Mouse (Mus musculus): ENCODE data around the gene Cxcl12. TPM values are rescaled to one million over a fixed set of nuclear protein-coding genes. Genes with fewer than 3 reads are reported as not detected.

Cxcl12 gene
- total RNA-seq (2021) (100 to 1,000 TPM in 1 of 2 experiments, 10 to 100 TPM in 1; 97.9 to 116 TPM), polyA plus RNA-seq (2012; rRNA removed) (101 and 166 TPM in 2 replicates)
- long read RNA-seq, full-length matches to known transcripts: 29 of 72 reads
- long read RNA-seq, partial matches to known transcripts: 0 of 72 reads
- long read RNA-seq, other reads (novel, unspliced or antisense): 43 of 72 reads

DNA sequence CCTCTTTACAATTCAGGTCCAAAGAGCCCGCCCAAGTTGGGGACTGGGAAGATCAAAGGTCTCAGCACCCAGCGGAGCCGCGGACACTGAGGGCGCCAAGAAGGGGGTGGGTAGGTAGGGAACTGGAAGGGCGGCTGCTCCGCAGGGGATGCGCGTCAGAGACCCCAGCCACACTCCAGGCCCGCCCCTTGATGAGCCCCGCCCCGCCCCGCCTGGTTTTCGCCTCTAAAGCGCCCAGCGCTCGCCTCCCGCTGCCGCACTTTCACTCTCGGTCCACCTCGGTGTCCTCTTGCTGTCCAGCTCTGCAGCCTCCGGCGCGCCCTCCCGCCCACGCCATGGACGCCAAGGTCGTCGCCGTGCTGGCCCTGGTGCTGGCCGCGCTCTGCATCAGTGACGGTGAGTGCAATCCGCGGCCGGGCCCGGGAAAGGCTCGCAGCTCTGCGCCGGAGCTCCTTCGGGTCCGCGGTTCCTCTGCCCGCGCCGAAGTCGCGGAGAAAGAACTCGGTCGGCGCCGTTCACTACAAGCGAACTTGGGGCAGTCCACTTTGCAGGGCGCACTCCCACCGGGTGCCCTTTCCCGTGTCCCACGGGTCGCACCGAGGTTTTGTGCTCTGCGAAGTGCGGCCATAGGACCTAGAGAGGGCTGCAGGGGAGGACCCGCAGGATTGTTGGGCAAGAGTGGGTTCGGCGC, at the start of gene Cxcl12:
Cxcl12 (plus strand) TSS at position 215 of the 691 bp plus-strand sequence.
- Histone ChIP-seq H3K27ac (peak within 1 kb of the TSS; percentile 96), H3K9ac (ENCODE audit: low read depth, low read length) (peak within 1 kb of the TSS; percentile 86), H3K36me3 (ENCODE audit: control insufficient read depth, insufficient read depth, low read length) (no peaks in the 10 kb centered on the region), H3K4me3 (peak within 1 kb of the TSS; percentile 62), H3K4me1 (ENCODE audit: control insufficient read depth, insufficient read depth, low read length) (peaks cover 6% of the 10 kb centered on the region), H3K79me2 (replicated peaks; ENCODE audit: control insufficient read depth, insufficient read depth, low read length) (no peaks in the 10 kb centered on the region), H3K27me3 (ENCODE audit: control insufficient read depth, insufficient read depth, low read length) (no peaks in the 10 kb centered on the region)
- peak; percentile 85 to 89 for DNase-seq
- WGBS: under 1% methylated on average over 64 of the region's 64 CpGs
- no peak for TF ChIP-seq CTCF (IDR thresholded peaks at IDR 0.05)
- peak; percentile 94 for TF ChIP-seq POLR2A (IDR thresholded peaks at IDR 0.05; ENCODE audit: insufficient read depth, low read depth, low read length)
- no peak for TF ChIP-seq EP300 (IDR thresholded peaks at IDR 0.05; ENCODE audit: insufficient read depth, low read depth, low read length)
- intact Hi-C loops (cut with DNase I): loop anchor here (5.0 kb wide), 4 partner anchors 201 to 749 kb away; no protein-coding TSS in a partner anchor

DNA sequence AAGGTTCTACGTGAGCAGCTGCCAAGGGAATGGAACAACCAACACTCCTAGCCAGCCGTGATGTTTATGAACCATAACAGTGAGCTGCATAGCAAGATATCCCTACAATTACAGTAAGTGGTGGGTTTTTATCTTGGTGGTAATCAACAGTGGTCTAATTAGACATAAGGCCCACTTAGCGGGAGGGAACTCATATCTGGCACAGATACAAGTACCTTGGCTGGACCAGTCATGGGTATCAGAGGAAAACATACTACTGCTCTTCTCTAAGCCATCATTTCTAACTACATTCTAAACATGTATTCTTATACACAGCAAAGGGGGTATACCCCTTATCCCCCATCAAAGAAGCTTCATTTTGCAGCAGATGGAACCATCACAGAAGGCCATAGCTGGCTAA, 46.3 kb upstream of the Cxcl12 start:
- Histone ChIP-seq H3K27ac (no peak overlapping the region), H3K27me3 (ENCODE audit: control insufficient read depth, insufficient read depth, low read length) (no peaks in the 10 kb centered on the region), H3K4me3 (no peak overlapping the region), H3K4me1 (ENCODE audit: control insufficient read depth, insufficient read depth, low read length) (no peaks in the 10 kb centered on the region), H3K36me3 (ENCODE audit: control insufficient read depth, insufficient read depth, low read length) (no peaks in the 10 kb centered on the region), H3K9ac (ENCODE audit: low read depth, low read length) (no peak overlapping the region), H3K79me2 (replicated peaks; ENCODE audit: control insufficient read depth, insufficient read depth, low read length) (no peaks in the 10 kb centered on the region)
- intact Hi-C loops (cut with DNase I): no loop called here
- 88% methylated on average over 3 of the region's 3 CpGs for WGBS
- no peak for TF ChIP-seq EP300 (IDR thresholded peaks at IDR 0.05; ENCODE audit: insufficient read depth, low read depth, low read length)
- no peak for TF ChIP-seq POLR2A (IDR thresholded peaks at IDR 0.05; ENCODE audit: insufficient read depth, low read depth, low read length)
- no peak for TF ChIP-seq CTCF (IDR thresholded peaks at IDR 0.05)
- DNase-seq: no peak

DNA sequence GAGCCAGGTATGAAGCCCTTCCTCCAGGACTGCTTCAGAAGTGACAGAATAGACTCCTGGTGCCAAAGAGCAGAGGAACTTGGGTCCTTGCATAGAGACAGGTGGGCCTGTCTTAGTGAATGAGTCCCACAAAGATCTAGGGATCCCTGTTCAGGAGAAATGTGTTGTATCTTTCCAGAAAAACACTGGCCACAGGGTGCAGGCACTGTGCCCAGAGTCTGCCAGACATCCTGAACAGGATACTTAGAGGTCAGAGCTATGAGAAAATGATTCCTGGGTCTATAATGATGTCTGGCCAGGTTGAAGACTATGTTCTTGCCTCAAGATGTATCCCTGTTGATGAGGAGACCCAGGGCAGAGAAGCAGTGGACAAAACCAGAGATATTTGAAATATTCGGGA, 42.0 kb upstream of the Cxcl12 start:
- TF ChIP-seq EP300 (IDR thresholded peaks at IDR 0.05; ENCODE audit: insufficient read depth, low read depth, low read length) (no peak), POLR2A (IDR thresholded peaks at IDR 0.05; ENCODE audit: insufficient read depth, low read depth, low read length) (no peak), CTCF (IDR thresholded peaks at IDR 0.05) (no peak)
- intact Hi-C loops (cut with DNase I): no loop called here
- WGBS: 85% methylated on average over 1 of the region's 1 CpGs
- no peaks in the 10 kb centered on the region for H3K36me3 ChIP-seq (ENCODE audit: control insufficient read depth, insufficient read depth, low read length)
- H3K79me2 ChIP-seq (replicated peaks; ENCODE audit: control insufficient read depth, insufficient read depth, low read length): no peaks in the 10 kb centered on the region
- H3K9ac ChIP-seq (ENCODE audit: low read depth, low read length): no peak overlapping the region
- no peaks in the 10 kb centered on the region for H3K4me1 ChIP-seq (ENCODE audit: control insufficient read depth, insufficient read depth, low read length)
- no peaks in the 10 kb centered on the region for H3K27me3 ChIP-seq (ENCODE audit: control insufficient read depth, insufficient read depth, low read length)
- no peak for DNase-seq
- no peak overlapping the region for H3K27ac ChIP-seq
- H3K4me3 ChIP-seq: no peak overlapping the region

DNA sequence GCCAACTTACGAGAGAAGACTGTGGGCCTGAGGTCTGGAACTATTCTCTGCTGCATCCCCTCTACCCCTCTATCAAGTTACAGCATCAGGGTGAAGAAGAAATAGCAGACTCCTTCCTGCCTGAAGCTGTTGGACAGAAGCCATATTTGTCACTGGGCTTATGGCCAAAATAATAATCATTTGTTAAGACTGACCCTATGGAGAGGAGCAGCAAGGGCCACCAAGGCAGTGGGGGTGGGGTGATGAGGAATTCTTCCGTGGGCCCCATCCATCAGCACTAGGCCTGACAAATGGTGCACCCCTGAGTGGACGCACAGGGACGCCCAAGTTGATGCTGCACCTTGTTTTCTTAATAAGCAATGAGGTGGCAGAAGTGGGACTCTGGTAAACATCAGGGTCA, 38.9 kb upstream of the Cxcl12 start:
- no peaks in the 10 kb centered on the region for H3K79me2 ChIP-seq (replicated peaks; ENCODE audit: control insufficient read depth, insufficient read depth, low read length)
- H3K27me3 ChIP-seq (ENCODE audit: control insufficient read depth, insufficient read depth, low read length): no peaks in the 10 kb centered on the region
- no peaks in the 10 kb centered on the region for H3K36me3 ChIP-seq (ENCODE audit: control insufficient read depth, insufficient read depth, low read length)
- H3K4me3 ChIP-seq: no peak overlapping the region
- peaks cover 2% of the 10 kb centered on the region; the same call in 1 of the 2 replicates for H3K4me1 ChIP-seq (ENCODE audit: control insufficient read depth, insufficient read depth, low read length)
- no peak for DNase-seq
- H3K9ac ChIP-seq (ENCODE audit: low read depth, low read length): no peak overlapping the region
- intact Hi-C loops (cut with DNase I): no loop called here
- H3K27ac ChIP-seq: no peak overlapping the region
- WGBS: 56% methylated on average over 4 of the region's 4 CpGs
- no peak for TF ChIP-seq POLR2A (IDR thresholded peaks at IDR 0.05; ENCODE audit: insufficient read depth, low read depth, low read length)
- TF ChIP-seq EP300 (IDR thresholded peaks at IDR 0.05; ENCODE audit: insufficient read depth, low read depth, low read length): no peak
- no peak for TF ChIP-seq CTCF (IDR thresholded peaks at IDR 0.05)

DNA sequence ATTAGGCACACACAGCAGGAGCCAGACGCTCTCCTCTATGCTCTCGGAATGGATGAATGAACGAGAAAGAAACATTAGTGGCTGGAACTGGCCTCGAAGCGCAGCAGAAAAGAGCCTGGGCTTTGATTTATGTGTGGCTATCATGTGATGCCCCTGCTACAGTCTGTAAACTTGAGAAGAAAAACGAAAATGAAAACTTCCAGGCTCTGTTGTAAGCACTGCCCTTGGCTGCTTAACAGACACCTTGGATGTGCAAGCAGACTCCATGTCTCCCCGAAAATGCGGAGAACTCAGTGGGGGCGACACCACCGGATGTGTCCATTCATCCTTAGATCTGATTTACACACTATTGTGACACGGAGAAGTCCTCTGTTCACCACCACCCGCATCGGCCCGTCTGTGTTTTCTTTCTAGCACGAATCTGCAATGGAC, 37.6 kb upstream of the Cxcl12 start:
- intact Hi-C loops (cut with DNase I): no loop called here
- DNase-seq: no peak
- WGBS: 73% methylated on average over 15 of the region's 15 CpGs
- Histone ChIP-seq H3K4me3 (no peak overlapping the region), H3K27me3 (ENCODE audit: control insufficient read depth, insufficient read depth, low read length) (no peaks in the 10 kb centered on the region), H3K27ac (no peak overlapping the region), H3K4me1 (ENCODE audit: control insufficient read depth, insufficient read depth, low read length) (peaks cover 4% of the 10 kb centered on the region), H3K36me3 (ENCODE audit: control insufficient read depth, insufficient read depth, low read length) (no peaks in the 10 kb centered on the region), H3K79me2 (replicated peaks; ENCODE audit: control insufficient read depth, insufficient read depth, low read length) (no peaks in the 10 kb centered on the region), H3K9ac (ENCODE audit: low read depth, low read length) (no peak overlapping the region)
- TF ChIP-seq EP300 (IDR thresholded peaks at IDR 0.05; ENCODE audit: insufficient read depth, low read depth, low read length) (no peak), CTCF (IDR thresholded peaks at IDR 0.05) (no peak), POLR2A (IDR thresholded peaks at IDR 0.05; ENCODE audit: insufficient read depth, low read depth, low read length) (no peak)

DNA sequence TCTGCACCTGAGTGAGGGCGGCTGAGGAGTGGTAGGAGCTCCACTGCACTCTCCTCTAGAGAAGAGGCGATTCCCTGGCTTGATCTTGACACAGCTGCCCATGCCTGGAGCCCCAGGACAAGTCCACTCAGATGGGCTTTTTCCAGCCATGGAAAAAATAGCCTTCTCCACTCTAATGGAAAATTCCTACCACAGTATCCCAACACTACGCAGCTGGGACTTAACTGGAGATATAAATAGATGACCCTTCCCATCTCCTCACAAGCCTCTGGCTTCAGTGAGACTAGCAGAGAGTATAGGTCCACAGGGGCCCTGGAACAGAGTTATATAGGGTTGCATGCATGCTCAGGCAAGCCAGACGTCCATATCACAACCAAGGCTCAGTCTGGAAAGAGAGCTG, 33.8 kb upstream of the Cxcl12 start:
- no peak overlapping the region for H3K9ac ChIP-seq (ENCODE audit: low read depth, low read length)
- WGBS: 26% methylated on average over 4 of the region's 4 CpGs
- H3K36me3 ChIP-seq (ENCODE audit: control insufficient read depth, insufficient read depth, low read length): no peaks in the 10 kb centered on the region
- peak overlapping the region; percentile 61 for H3K27ac ChIP-seq
- peak; percentile 23 to 34 for DNase-seq
- H3K4me1 ChIP-seq (ENCODE audit: control insufficient read depth, insufficient read depth, low read length): peaks cover 4% of the 10 kb centered on the region
- no peaks in the 10 kb centered on the region for H3K27me3 ChIP-seq (ENCODE audit: control insufficient read depth, insufficient read depth, low read length)
- TF ChIP-seq CTCF (IDR thresholded peaks at IDR 0.05) (no peak), POLR2A (IDR thresholded peaks at IDR 0.05; ENCODE audit: insufficient read depth, low read depth, low read length) (no peak), EP300 (IDR thresholded peaks at IDR 0.05; ENCODE audit: insufficient read depth, low read depth, low read length) (no peak)
- no peaks in the 10 kb centered on the region for H3K79me2 ChIP-seq (replicated peaks; ENCODE audit: control insufficient read depth, insufficient read depth, low read length)
- intact Hi-C loops (cut with DNase I): no loop called here
- H3K4me3 ChIP-seq: no peak overlapping the region
